Mouse (Mus musculus): Measurements from ENCODE around the gene Wtip. TPM values are rescaled to one million over a fixed set of nuclear protein-coding genes. Genes with fewer than 3 reads are reported as not detected.

Gene Wtip
- not detected for polyA plus RNA-seq (2017; shearing (Covaris generic))

DNA sequence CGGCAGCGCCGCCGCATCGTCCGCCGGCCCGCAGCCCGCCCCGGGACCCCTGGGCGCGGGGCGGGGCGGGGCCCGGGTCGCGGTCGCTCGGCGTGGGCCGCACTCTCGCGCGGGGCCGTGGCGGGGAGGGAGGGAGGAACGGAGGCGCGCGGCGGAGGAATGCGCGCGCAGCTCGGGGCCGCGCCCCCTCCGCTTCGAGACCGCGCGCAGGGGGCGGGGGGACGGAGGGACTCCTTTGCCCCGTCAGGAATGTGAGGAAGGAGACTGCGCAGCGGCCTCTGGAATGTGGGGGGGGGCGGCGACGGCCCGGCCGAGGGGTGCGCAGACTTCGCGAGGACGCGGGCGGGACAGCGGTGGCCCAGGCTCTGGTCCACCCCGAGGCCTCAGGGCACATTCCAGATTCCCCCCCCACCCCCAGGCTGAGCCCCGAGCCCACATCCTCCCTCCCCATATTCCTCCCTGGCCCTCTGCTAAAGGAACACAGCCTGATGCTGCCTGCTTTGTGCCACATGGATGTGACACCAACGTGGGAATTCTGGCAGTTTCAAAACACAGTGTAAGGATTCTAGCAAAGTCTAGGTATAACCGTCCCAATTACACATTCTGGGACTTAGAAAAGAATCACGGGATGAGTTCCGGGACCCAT, at the start of gene Wtip:
TSS of gene Wtip (minus strand) at position 152 of the 646 bp plus-strand sequence.

GRCm38 (mm10) chr7:34169454-34169853, 36.4 kb upstream of the Wtip start, which contains the start of gene Uba2:
Gene Uba2 (minus strand): TSS chr7:34169599.

GRCm38 (mm10) chr7:34094911-34095481, 38.1 kb downstream of the Wtip start, which contains the start of gene Scgb1b30:
Gene Scgb1b30 (plus strand): TSS chr7:34095431.

Other genes starting within 250 kb of the Wtip start
- gene Scgb2b26, start 188.2 kb downstream of the Wtip start, polyA plus RNA-seq (2017; shearing (Covaris generic)) = not detected
- not detected for gene Scgb2b27, start 119.3 kb downstream of the Wtip start, polyA plus RNA-seq (2017; shearing (Covaris generic))
- gene Scgb1b27, start 111.8 kb downstream of the Wtip start, polyA plus RNA-seq (2017; shearing (Covaris generic)) = not detected
- gene Scgb1b30, start 37.8 kb downstream of the Wtip start, polyA plus RNA-seq (2017; shearing (Covaris generic)) = not detected
- 122 TPM for gene Uba2, start 36.3 kb upstream of the Wtip start, polyA plus RNA-seq (2017; shearing (Covaris generic))
- 54.2 TPM for gene Pdcd2l, start 63.4 kb upstream of the Wtip start, polyA plus RNA-seq (2017; shearing (Covaris generic))
- 207 TPM for gene Gpi1, start 97.1 kb upstream of the Wtip start, polyA plus RNA-seq (2017; shearing (Covaris generic))
- 1.6 TPM for gene Gm6096, start 117.8 kb upstream of the Wtip start, polyA plus RNA-seq (2017; shearing (Covaris generic))
- 44.9 TPM for gene 4931406P16Rik, start 180.3 kb upstream of the Wtip start, polyA plus RNA-seq (2017; shearing (Covaris generic))

Measured in naive thymus-derived CD4-positive, alpha-beta T cell, adult 5 months (primary cell).